Mouse (Mus musculus) neural tube, embryonic 15.5 days (tissue): ENCODE measurements around the gene Usp27x. TPM values are rescaled to one million over a fixed set of nuclear protein-coding genes. Genes with fewer than 3 reads are reported as not detected.
A peak's percentile ranks its signal among the peaks of the same experiment; 100 is the strongest.

Source experiments
- ATAC-seq: fragments of 200-750 bp; cut with Nextera tagmentation; 2 replicates; pipeline ENCODE4 v1.8.0; 2017; ENCODE audit warnings: mild to moderate bottlenecking, moderate TSS enrichment, moderate library complexity; ENCODE audit not compliant: low FRiP score
- H3K27ac ChIP-seq: fragments of 300-500 bp; sonication (generic); replicated peaks from 2 replicates; pipeline ENCODE4 v1.5.1; 2015; ENCODE audit warnings: mild to moderate bottlenecking, inconsistent platforms
- H3K27me3 ChIP-seq: fragments of 300-500 bp; sonication (generic); replicated peaks from 2 replicates; pipeline ENCODE4 v1.6.1; 2015; ENCODE audit warnings: inconsistent platforms
- H3K36me3 ChIP-seq: fragments of 300-500 bp; sonication (generic); 2 replicates; pipeline ENCODE4 v1.6.1; 2015; ENCODE audit warnings: inconsistent platforms
- H3K4me1 ChIP-seq: fragments of 300-500 bp; sonication (generic); 2 replicates; pipeline ENCODE4 v1.6.1; 2015; ENCODE audit warnings: inconsistent platforms
- H3K4me2 ChIP-seq: fragments of 300-500 bp; sonication (generic); 2 replicates; pipeline ENCODE4 v1.6.1; 2015; ENCODE audit warnings: inconsistent platforms, mild to moderate bottlenecking, moderate library complexity
- H3K4me3 ChIP-seq: fragments of 300-500 bp; sonication (generic); replicated peaks from 2 replicates; pipeline ENCODE4 v1.5.1; 2015; ENCODE audit warnings: mild to moderate bottlenecking, inconsistent platforms
- H3K9ac ChIP-seq: fragments of 300-500 bp; sonication (generic); replicated peaks from 2 replicates; pipeline ENCODE4 v1.6.1; 2015; ENCODE audit warnings: mild to moderate bottlenecking, inconsistent platforms
- H3K9me3 ChIP-seq: fragments of 300-500 bp; sonication (generic); replicated peaks from 2 replicates; pipeline ENCODE4 v1.6.1; 2016; ENCODE audit warnings: inconsistent platforms
- WGBS: fragments of 180-500 bp; shearing (Covaris S2); methylation state at CpG from one replicate; pipeline ENCODE4 v1.1.7; 2015; ENCODE audit warnings: mixed read lengths; 5-methylcytosine and 5-hydroxymethylcytosine counted together
- polyA plus RNA-seq: library from polyadenylated mRNA; unstranded; fragments of >200 nt; fragmentation: Nextera tagmentation; extraction: Ambion mirVana; gene quantifications from 2 replicates; pipeline ENCODE4 v1.2.1, GENCODE M21; 2015

Usp27x gene
- 2.1 and 2.3 TPM in 2 replicates for polyA plus RNA-seq

DNA sequence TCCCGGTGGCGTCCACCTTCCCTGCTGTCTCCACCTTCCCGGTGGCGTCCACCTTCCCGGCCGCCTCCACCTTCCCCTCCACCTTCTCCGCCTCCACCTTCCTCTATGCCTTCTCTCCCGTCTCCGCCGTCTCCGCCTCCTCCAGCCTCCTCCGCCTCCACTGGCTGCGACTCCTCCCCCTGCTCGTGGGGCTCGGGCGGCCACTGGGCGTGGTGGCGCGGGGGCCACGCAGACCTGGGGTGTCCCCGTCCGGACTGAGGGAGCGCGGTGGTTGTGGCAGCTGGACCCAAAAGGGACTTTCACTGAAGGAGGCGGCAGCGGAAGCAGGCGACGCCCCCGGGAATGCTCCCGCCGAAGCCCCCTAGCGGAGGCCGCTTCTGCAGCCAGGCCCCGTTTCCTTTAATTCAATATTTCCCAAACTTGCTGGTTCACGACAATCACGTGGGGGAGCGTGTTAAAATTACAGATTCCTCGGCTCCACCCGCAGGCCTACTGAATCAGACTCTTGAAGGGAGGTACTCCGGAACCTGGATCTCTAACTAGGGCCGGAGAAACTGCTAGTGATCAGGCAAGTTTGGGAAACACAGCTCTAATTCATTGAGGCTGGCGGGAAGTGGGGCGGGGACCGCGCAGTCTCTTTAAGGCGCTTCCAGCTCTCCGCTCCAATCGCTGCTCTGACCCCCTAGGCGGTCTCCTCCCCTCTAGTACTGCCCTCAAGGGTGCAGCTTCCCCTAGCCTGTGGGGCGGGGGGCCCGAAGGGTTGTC is at the start of gene Usp27x:
Usp27x (minus strand) TSS at position 115 of the 765 bp plus-strand sequence.
- no peaks in the 10 kb centered on the region for H3K27me3 ChIP-seq
- no peaks in the 10 kb centered on the region for H3K9me3 ChIP-seq
- H3K4me3 ChIP-seq, result peak within 1 kb of the TSS; percentile 57
- peak within 1 kb of the TSS; percentile 62 for H3K9ac ChIP-seq
- WGBS, result 19% methylated on average over 50 of the region's 51 CpGs
- H3K4me2 ChIP-seq, result peak within 1 kb of the TSS; percentile 74
- H3K36me3 ChIP-seq, result no peaks in the 10 kb centered on the region
- peak within 1 kb of the TSS; percentile 86 for H3K27ac ChIP-seq
- peak; percentile 94 for ATAC-seq
- peaks cover 14% of the 10 kb centered on the region for H3K4me1 ChIP-seq

DNA sequence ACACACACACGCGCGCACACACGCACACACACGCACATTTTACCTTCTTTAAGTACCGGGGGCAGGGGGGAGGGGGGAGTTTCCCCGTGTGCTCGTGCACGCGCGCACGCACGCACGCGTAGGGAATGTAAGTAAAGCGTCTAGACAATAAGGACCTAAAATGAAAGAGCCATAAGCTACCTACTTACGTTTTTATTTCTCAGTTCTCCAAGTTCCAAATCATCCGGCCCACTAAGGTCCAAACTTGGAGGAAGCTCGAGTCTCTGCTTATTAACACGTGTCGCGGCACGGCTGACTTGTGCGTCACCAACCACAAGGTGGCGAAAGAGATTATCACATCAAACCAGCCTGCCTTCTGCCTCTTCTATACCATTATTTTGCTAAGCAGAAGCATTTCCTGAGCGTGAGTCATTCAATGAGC is 47.1 kb upstream of the Usp27x start:
- Histone ChIP-seq H3K4me1 (no peaks in the 10 kb centered on the region), H3K9me3 (no peaks in the 10 kb centered on the region), H3K9ac (no peak overlapping the region; the same call in 1 of the 2 replicates), H3K4me2 (peak overlapping the region; percentile 68), H3K36me3 (no peaks in the 10 kb centered on the region), H3K4me3 (peak overlapping the region; percentile 45), H3K27ac (no peak overlapping the region), H3K27me3 (no peaks in the 10 kb centered on the region)
- 21% methylated on average over 26 of the region's 26 CpGs for WGBS
- ATAC-seq, result peak; percentile 75; the same call in 1 of the 2 replicates

DNA sequence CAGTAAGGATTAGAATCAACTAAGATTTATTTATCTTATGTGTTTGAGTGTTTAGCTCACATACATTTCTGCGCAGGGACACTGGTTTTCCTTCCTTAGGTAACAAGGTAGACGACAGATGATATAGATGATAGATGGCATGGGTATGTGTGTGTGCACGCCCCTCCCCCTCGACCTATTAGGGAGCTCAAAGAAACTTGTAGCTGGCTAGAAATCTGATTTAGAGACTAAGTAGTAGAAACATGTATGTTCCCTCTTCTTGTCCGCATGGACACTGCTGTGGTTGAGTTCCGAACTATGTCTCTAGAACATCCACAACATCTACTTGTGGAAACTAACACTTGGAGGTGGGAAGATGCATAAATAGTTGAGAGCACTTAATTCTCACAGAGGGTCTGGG is 46.5 kb upstream of the Usp27x start:
- Histone ChIP-seq H3K36me3 (no peaks in the 10 kb centered on the region), H3K4me1 (no peaks in the 10 kb centered on the region), H3K4me3 (peak overlapping the region; percentile 45), H3K9me3 (no peaks in the 10 kb centered on the region), H3K4me2 (peak overlapping the region; percentile 68), H3K27ac (no peak overlapping the region), H3K27me3 (no peaks in the 10 kb centered on the region), H3K9ac (no peak overlapping the region; the same call in 1 of the 2 replicates)
- no peak for ATAC-seq
- WGBS, result 71% methylated on average over 6 of the region's 6 CpGs

GRCm38 (mm10) chrX:7421016-7421415 is 45.4 kb upstream of the Usp27x start:
- H3K4me1 ChIP-seq, result no peaks in the 10 kb centered on the region
- H3K4me2 ChIP-seq, result peak overlapping the region; percentile 28
- ATAC-seq, result peak; percentile 79
- H3K9ac ChIP-seq, result no peak overlapping the region
- no peak overlapping the region for H3K4me3 ChIP-seq
- H3K36me3 ChIP-seq, result no peaks in the 10 kb centered on the region
- no peaks in the 10 kb centered on the region for H3K27me3 ChIP-seq
- H3K9me3 ChIP-seq, result no peaks in the 10 kb centered on the region
- whole genome bisulfite sequencing, result 15% methylated on average over 3 of the region's 3 CpGs
- no peak overlapping the region for H3K27ac ChIP-seq

DNA sequence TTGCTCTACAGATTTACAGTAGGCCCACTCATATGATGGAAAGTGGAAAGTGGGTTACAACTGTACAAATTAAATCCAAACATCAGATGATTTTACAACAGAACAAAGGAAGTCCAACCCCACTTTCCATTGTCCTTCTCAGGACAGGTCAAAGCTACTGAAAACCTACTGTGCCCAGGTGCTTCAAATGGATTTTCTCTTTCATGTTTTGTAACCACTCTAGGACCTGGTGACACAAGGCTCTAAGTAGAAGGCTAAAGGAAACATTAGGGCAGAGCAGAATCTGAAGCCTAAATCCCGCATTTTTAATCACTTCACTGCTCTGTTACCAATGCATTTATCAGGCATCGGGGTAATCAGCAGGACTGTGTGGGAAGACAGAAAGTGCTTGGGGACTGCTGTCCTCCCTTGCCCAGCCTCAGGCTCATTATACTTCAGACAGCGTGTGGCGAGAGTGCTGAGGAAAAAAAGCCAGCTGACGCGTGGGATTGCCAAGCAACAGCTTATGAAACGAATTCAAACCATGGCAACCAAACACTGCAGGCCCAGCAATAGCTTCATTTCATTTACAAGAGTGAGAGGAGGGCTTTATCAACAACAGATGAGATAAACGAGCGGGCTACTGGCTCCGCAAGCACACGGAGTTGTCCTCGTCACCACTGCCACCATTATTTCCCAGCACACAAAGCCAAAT is 40.7 kb upstream of the Usp27x start:
- no peaks in the 10 kb centered on the region for H3K27me3 ChIP-seq
- H3K9ac ChIP-seq, result no peak overlapping the region
- peak; percentile 83 for ATAC-seq
- WGBS, result 29% methylated on average over 12 of the region's 12 CpGs
- H3K4me1 ChIP-seq, result no peaks in the 10 kb centered on the region
- H3K4me3 ChIP-seq, result no peak overlapping the region
- peak overlapping the region; percentile 27 for H3K4me2 ChIP-seq
- no peaks in the 10 kb centered on the region for H3K9me3 ChIP-seq
- H3K27ac ChIP-seq, result peak overlapping the region; percentile 64; the same call in 1 of the 2 replicates
- no peaks in the 10 kb centered on the region for H3K36me3 ChIP-seq

DNA sequence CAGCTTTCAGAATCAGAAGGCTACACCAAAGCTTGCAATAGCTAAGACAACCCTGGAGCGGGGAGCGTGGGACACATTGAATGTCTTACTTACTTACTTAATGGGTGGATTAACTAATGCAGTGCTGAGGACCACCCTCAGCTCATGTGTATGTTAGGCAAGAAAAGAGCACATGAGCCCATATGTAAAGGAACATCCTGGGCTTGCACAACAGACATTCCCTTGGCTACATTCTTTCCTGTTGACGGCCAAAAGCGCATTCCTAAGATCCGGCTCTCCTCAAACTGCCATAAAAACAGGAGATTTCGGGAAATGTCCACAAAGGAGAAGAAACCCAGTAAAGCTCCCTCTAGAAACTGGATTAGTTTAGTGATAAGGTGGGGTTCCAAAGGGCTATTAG is 39.7 kb upstream of the Usp27x start:
- Histone ChIP-seq H3K27ac (no peak overlapping the region), H3K4me2 (no peak overlapping the region), H3K9ac (no peak overlapping the region), H3K4me3 (no peak overlapping the region), H3K36me3 (no peaks in the 10 kb centered on the region), H3K9me3 (no peaks in the 10 kb centered on the region), H3K4me1 (no peaks in the 10 kb centered on the region), H3K27me3 (no peaks in the 10 kb centered on the region)
- ATAC-seq, result no peak
- 85% methylated on average over 6 of the region's 6 CpGs for WGBS

- Histone ChIP-seq H3K4me2 (no peak overlapping the region), H3K36me3 (no peaks in the 10 kb centered on the region), H3K9me3 (no peaks in the 10 kb centered on the region), H3K4me1 (no peaks in the 10 kb centered on the region), H3K4me3 (no peak overlapping the region), H3K27ac (no peak overlapping the region), H3K9ac (no peak overlapping the region), H3K27me3 (no peaks in the 10 kb centered on the region)
- 62% methylated on average over 16 of the region's 16 CpGs for WGBS
- no peak for ATAC-seq
These were observed 36.8 kb upstream of the Usp27x start for GRCm38 (mm10) chrX:7412239-7413033.

DNA sequence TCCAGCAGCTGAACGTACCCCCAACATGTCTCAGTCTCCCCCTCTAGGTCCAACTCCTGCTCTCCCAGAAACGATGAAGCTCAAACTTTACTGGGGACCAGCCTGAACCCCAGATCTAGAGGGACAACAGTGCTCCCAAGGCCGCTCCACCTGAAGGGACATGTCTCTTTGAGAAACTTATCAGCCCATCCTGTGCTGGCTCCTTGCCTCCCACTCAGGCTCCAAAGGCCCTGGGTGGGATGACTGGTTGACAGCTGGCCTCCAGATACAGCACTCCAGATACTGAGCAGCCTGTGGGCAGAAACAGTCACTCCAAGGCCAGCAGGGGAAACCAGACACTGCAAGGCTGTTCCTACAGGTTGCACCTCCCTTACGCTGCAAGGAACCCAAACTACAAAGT is 956 bp upstream of the Usp27x start:
- H3K4me2 ChIP-seq, result peak overlapping the region; percentile 74
- ATAC-seq, result 0 out of 2 replicates have a peak, but pooled peaks have one; percentile 1
- H3K27me3 ChIP-seq, result no peaks in the 10 kb centered on the region
- H3K27ac ChIP-seq, result peak overlapping the region; percentile 86
- H3K4me1 ChIP-seq, result peaks cover 14% of the 10 kb centered on the region
- WGBS, result 47% methylated on average over 4 of the region's 4 CpGs
- H3K36me3 ChIP-seq, result no peaks in the 10 kb centered on the region
- H3K4me3 ChIP-seq, result peak overlapping the region; percentile 57
- H3K9me3 ChIP-seq, result no peaks in the 10 kb centered on the region
- H3K9ac ChIP-seq, result peak overlapping the region; percentile 62

DNA sequence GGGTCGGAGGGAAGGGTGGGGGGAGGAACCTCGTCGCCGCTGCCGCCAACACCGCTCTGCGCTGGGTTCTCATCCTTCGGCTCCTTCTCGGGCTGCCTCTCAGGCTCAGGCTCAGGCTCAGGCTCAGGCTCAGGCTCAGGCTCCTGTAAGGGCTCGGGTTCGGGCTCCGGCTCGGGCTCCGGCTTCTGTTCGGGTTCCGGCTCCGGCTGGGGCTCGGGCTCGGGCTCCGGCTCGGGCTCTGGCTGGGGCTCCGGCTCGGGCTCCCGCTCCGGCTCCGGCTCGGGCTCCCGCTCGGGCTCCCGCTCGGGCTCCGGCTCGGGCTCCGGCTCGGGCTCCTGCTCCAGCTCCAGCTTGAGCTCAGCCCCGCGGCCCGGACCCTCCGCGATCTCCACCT is 311 bp downstream of the Usp27x start:
- Histone ChIP-seq H3K4me2 (peak overlapping the region; percentile 74), H3K4me1 (peaks cover 14% of the 10 kb centered on the region), H3K9me3 (no peaks in the 10 kb centered on the region), H3K27me3 (no peaks in the 10 kb centered on the region), H3K27ac (peak overlapping the region; percentile 86), H3K9ac (peak overlapping the region; percentile 62), H3K4me3 (peak overlapping the region; percentile 57), H3K36me3 (no peaks in the 10 kb centered on the region)
- ATAC-seq, result peak; percentile 40
- WGBS, result 31% methylated on average over 35 of the region's 40 CpGs

GRCm38 (mm10) chrX:7325455-7325854 is 50.2 kb downstream of the Usp27x start:
- H3K27me3 ChIP-seq, result no peaks in the 10 kb centered on the region
- no peaks in the 10 kb centered on the region for H3K9me3 ChIP-seq
- H3K4me2 ChIP-seq, result no peak overlapping the region
- no peak overlapping the region for H3K27ac ChIP-seq
- H3K4me1 ChIP-seq, result no peaks in the 10 kb centered on the region
- 40% methylated on average over 2 of the region's 2 CpGs for WGBS
- H3K9ac ChIP-seq, result no peak overlapping the region
- ATAC-seq, result no peak
- H3K36me3 ChIP-seq, result no peaks in the 10 kb centered on the region
- no peak overlapping the region for H3K4me3 ChIP-seq

DNA sequence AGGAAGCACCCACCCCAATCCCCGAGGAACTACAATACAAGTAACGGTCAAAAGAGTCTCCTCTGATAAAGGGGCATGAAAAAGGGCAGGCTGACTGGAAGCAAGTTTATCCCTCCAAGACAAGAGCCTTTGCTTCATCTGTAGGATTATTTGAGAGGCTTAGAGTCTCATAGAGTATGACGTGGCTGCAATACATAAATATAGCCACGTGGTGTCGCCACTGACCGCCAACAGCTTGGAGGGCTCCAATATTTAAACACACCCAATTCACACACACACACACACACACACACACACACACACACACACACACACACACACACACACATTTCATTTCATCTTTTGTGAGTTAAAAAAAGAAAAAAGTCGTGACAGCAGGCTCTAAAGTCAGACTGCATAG is 53.3 kb downstream of the Usp27x start:
- Histone ChIP-seq H3K4me1 (no peaks in the 10 kb centered on the region), H3K36me3 (no peaks in the 10 kb centered on the region), H3K9me3 (no peaks in the 10 kb centered on the region), H3K27me3 (no peaks in the 10 kb centered on the region), H3K4me2 (no peak overlapping the region), H3K27ac (no peak overlapping the region), H3K9ac (no peak overlapping the region), H3K4me3 (no peak overlapping the region)
- 13% methylated on average over 7 of the region's 7 CpGs for WGBS
- no peak for ATAC-seq
